Mouse (Mus musculus) hindbrain, embryonic 16.5 days (tissue): ENCODE data around the gene Setd3. TPM values are rescaled to one million over a fixed set of nuclear protein-coding genes. Genes with fewer than 3 reads are reported as not detected.
A peak's percentile ranks its signal among the peaks of the same experiment; 100 is the strongest.

Source experiments
- ATAC-seq: fragments of 200-750 bp; cut with Nextera tagmentation; 2 replicates; pipeline ENCODE4 v1.8.0; 2017; ENCODE audit warnings: moderate TSS enrichment, moderate library complexity
- H3K27ac ChIP-seq: fragments of 300-500 bp; sonication (generic); 2 replicates; pipeline ENCODE4 v1.5.1; 2014; ENCODE audit warnings: low read depth, mild to moderate bottlenecking, control low read depth, low read length, moderate library complexity
- H3K27me3 ChIP-seq: fragments of 300-500 bp; sonication (generic); replicated peaks from 2 replicates; pipeline ENCODE4 v1.6.1; 2014; ENCODE audit warnings: low read length; ENCODE audit not compliant: control insufficient read depth, insufficient read depth
- H3K36me3 ChIP-seq: fragments of 300-500 bp; sonication (generic); 2 replicates; pipeline ENCODE4 v1.6.1; 2014; ENCODE audit warnings: mild to moderate bottlenecking, low read length, moderate library complexity, mixed read lengths; ENCODE audit not compliant: control insufficient read depth, insufficient read depth
- H3K4me1 ChIP-seq: fragments of 300-500 bp; sonication (generic); 2 replicates; pipeline ENCODE4 v1.6.1; 2014; ENCODE audit warnings: low read depth, low read length; ENCODE audit not compliant: control insufficient read depth, insufficient read depth
- H3K4me2 ChIP-seq: fragments of 300-500 bp; sonication (generic); 2 replicates; pipeline ENCODE4 v1.6.1; 2014; ENCODE audit warnings: mild to moderate bottlenecking, low read length, control low read depth, moderate library complexity
- H3K4me3 ChIP-seq: fragments of 300-500 bp; sonication (generic); 2 replicates; pipeline ENCODE4 v1.5.1; 2014; ENCODE audit warnings: mild to moderate bottlenecking, low read length, control low read depth, moderate library complexity
- H3K9ac ChIP-seq: fragments of 300-500 bp; sonication (generic); 2 replicates; pipeline ENCODE4 v1.6.1; 2014; ENCODE audit warnings: low read depth, mild to moderate bottlenecking, control low read depth, low read length, moderate library complexity
- H3K9me3 ChIP-seq: fragments of 300-500 bp; sonication (generic); 2 replicates; pipeline ENCODE4 v1.6.1; 2014; ENCODE audit warnings: mild to moderate bottlenecking, low read length, moderate library complexity; ENCODE audit not compliant: control insufficient read depth
- WGBS: fragments of 180-500 bp; shearing (Covaris S2); extraction: QIAGEN DNeasy Blood & Tissue Kit; methylation state at CpG from one replicate; pipeline ENCODE4 v1.1.7; 2014; 5-methylcytosine and 5-hydroxymethylcytosine counted together
- polyA plus RNA-seq: library from polyadenylated mRNA; unstranded; fragments of >200 nt; fragmentation: Nextera tagmentation; extraction: Ambion mirVana; gene quantifications from 2 replicates; pipeline ENCODE4 v1.2.1, GENCODE M21; 2015

Gene Setd3
- polyA plus RNA-seq, 1 experiment from 2014 or later: 93.6 TPM

GRCm38 (mm10) chr12:108097643-108098042 is 81.5 kb downstream of the Setd3 start:
- no peaks in the 10 kb centered on the region for H3K27me3 ChIP-seq
- ATAC-seq: no peak
- no peak overlapping the region for H3K4me2 ChIP-seq
- H3K9me3 ChIP-seq: no peaks in the 10 kb centered on the region
- H3K4me3 ChIP-seq: no peak overlapping the region
- H3K4me1 ChIP-seq: no peaks in the 10 kb centered on the region
- no peak overlapping the region for H3K9ac ChIP-seq
- H3K27ac ChIP-seq: no peak overlapping the region
- 92% methylated on average over 8 of the region's 8 CpGs for WGBS
- no peaks in the 10 kb centered on the region for H3K36me3 ChIP-seq

GRCm38 (mm10) chr12:108088253-108088652 is 90.9 kb downstream of the Setd3 start:
- H3K36me3 ChIP-seq: no peaks in the 10 kb centered on the region
- no peaks in the 10 kb centered on the region for H3K9me3 ChIP-seq
- no peaks in the 10 kb centered on the region for H3K27me3 ChIP-seq
- WGBS: 77% methylated on average over 8 of the region's 9 CpGs
- no peak overlapping the region for H3K9ac ChIP-seq
- no peak overlapping the region for H3K27ac ChIP-seq
- H3K4me2 ChIP-seq: no peak overlapping the region
- ATAC-seq: no peak
- H3K4me1 ChIP-seq: no peaks in the 10 kb centered on the region
- no peak overlapping the region for H3K4me3 ChIP-seq

- no peak overlapping the region for H3K9ac ChIP-seq
- ATAC-seq: no peak
- H3K9me3 ChIP-seq: no peaks in the 10 kb centered on the region
- no peak overlapping the region for H3K4me2 ChIP-seq
- no peaks in the 10 kb centered on the region for H3K36me3 ChIP-seq
- no peaks in the 10 kb centered on the region for H3K27me3 ChIP-seq
- H3K27ac ChIP-seq: no peak overlapping the region
- no peaks in the 10 kb centered on the region for H3K4me1 ChIP-seq
- no peak overlapping the region for H3K4me3 ChIP-seq
- 83% methylated on average over 2 of the region's 2 CpGs for WGBS
Measured at GRCm38 (mm10) chr12:108087489-108087888, 91.6 kb downstream of the Setd3 start.

GRCm38 (mm10) chr12:108078122-108078752 is 100.9 kb downstream of the Setd3 start:
- H3K9ac ChIP-seq: no peak overlapping the region
- H3K27me3 ChIP-seq: no peaks in the 10 kb centered on the region
- H3K4me2 ChIP-seq: no peak overlapping the region
- no peaks in the 10 kb centered on the region for H3K36me3 ChIP-seq
- H3K9me3 ChIP-seq: 0 out of 2 replicates have a peak, but pooled peaks cover 2% of the 10 kb centered on the region
- 0 out of 2 replicates have a peak, but pooled peaks have one; percentile 27 for ATAC-seq
- 69% methylated on average over 10 of the region's 10 CpGs for WGBS
- no peak overlapping the region for H3K4me3 ChIP-seq
- H3K27ac ChIP-seq: no peak overlapping the region
- H3K4me1 ChIP-seq: no peaks in the 10 kb centered on the region; the same call in 1 of the 2 replicates

DNA sequence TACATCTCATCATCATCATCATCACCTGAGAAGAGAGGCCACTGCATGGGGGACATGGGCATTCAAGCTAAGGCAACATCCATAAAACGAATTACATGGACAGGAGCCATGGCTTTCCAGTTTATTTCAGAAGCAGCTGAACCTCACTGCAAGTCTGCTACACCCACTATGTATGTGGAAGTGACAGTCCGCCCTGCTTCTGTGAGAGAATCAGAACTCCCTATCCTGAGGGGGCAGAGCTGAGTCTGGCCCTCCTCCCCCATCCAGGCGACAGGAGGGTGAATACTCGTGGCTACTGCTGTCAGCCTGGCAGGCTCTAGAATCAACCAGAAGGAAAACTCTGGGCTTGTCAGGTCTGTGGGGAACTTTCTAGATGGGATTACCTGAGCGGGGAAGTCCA is 106.2 kb downstream of the Setd3 start:
- Histone ChIP-seq H3K9me3 (0 out of 2 replicates have a peak, but pooled peaks cover 2% of the 10 kb centered on the region), H3K27ac (no peak overlapping the region), H3K9ac (no peak overlapping the region), H3K4me3 (no peak overlapping the region), H3K36me3 (no peaks in the 10 kb centered on the region), H3K27me3 (no peaks in the 10 kb centered on the region), H3K4me2 (no peak overlapping the region), H3K4me1 (no peaks in the 10 kb centered on the region)
- 69% methylated on average over 5 of the region's 5 CpGs for WGBS
- ATAC-seq: no peak

- ATAC-seq: no peak
- Histone ChIP-seq H3K9ac (no peak overlapping the region), H3K4me1 (no peaks in the 10 kb centered on the region; the same call in 1 of the 2 replicates), H3K9me3 (no peaks in the 10 kb centered on the region), H3K36me3 (no peaks in the 10 kb centered on the region), H3K4me2 (no peak overlapping the region), H3K27me3 (no peaks in the 10 kb centered on the region), H3K4me3 (no peak overlapping the region), H3K27ac (no peak overlapping the region)
- 74% methylated on average over 21 of the region's 21 CpGs for WGBS
Measured at GRCm38 (mm10) chr12:108070685-108071662, 108.1 kb downstream of the Setd3 start.

DNA sequence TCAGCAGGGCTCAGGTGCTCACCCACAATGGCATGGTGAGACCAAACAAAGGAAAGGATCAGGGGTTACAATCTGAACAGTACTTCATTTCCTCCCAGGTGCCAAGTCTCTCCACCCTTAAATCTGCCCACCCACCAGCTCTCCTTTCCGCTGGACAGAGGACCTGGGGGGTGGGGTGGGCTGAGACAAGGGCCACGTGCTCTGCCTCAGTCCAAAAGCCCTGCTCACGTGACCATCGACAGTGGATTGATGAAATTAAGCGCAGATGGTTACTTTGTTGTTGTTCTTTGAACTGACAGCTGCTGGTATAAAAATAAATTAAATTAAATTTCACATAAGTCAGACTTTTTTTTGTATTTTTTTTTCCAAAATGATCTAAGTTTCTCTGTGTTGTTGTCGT is 109.6 kb downstream of the Setd3 start:
- Histone ChIP-seq H3K4me2 (no peak overlapping the region), H3K4me1 (no peaks in the 10 kb centered on the region; the same call in 1 of the 2 replicates), H3K9me3 (no peaks in the 10 kb centered on the region), H3K27me3 (no peaks in the 10 kb centered on the region), H3K9ac (no peak overlapping the region), H3K27ac (no peak overlapping the region), H3K36me3 (no peaks in the 10 kb centered on the region), H3K4me3 (no peak overlapping the region)
- ATAC-seq: no peak
- 58% methylated on average over 6 of the region's 6 CpGs for WGBS

GRCm38 (mm10) chr12:108067811-108068375 is 111.2 kb downstream of the Setd3 start:
- WGBS: 63% methylated on average over 13 of the region's 13 CpGs
- ATAC-seq: no peak
- Histone ChIP-seq H3K4me3 (no peak overlapping the region), H3K9ac (no peak overlapping the region), H3K36me3 (no peaks in the 10 kb centered on the region), H3K27ac (no peak overlapping the region), H3K9me3 (no peaks in the 10 kb centered on the region), H3K4me1 (no peaks in the 10 kb centered on the region; the same call in 1 of the 2 replicates), H3K4me2 (no peak overlapping the region), H3K27me3 (no peaks in the 10 kb centered on the region)

- no peaks in the 10 kb centered on the region for H3K27me3 ChIP-seq
- ATAC-seq: no peak
- no peaks in the 10 kb centered on the region; the same call in 1 of the 2 replicates for H3K4me1 ChIP-seq
- WGBS: 91% methylated on average over 3 of the region's 3 CpGs
- H3K9me3 ChIP-seq: no peaks in the 10 kb centered on the region
- H3K36me3 ChIP-seq: no peaks in the 10 kb centered on the region
- no peak overlapping the region for H3K27ac ChIP-seq
- no peak overlapping the region for H3K4me2 ChIP-seq
- no peak overlapping the region for H3K4me3 ChIP-seq
- no peak overlapping the region for H3K9ac ChIP-seq
Measured at GRCm38 (mm10) chr12:108067231-108067630, 111.9 kb downstream of the Setd3 start.
